Mouse (Mus musculus): Measurements from ENCODE around the gene Plk3. TPM values are rescaled to one million over a fixed set of nuclear protein-coding genes. Genes with fewer than 3 reads are reported as not detected.

Gene Plk3
- polyA plus RNA-seq, 1 experiment from 2014 or later = 2.2 TPM

GRCm38 (mm10) chr4:117124518-117125347 lies 9.0 kb downstream of the Plk3 start:
- peak overlapping the region; percentile 62 for H3K9ac ChIP-seq (ENCODE audit: low read length)

GRCm38 (mm10) chr4:117124218-117124517 lies 9.6 kb downstream of the Plk3 start:
- H3K4me1 ChIP-seq (ENCODE audit: control insufficient read depth, insufficient read depth, low read length) = peaks cover 26% of the 10 kb centered on the region
- no peak overlapping the region for H3K9ac ChIP-seq (ENCODE audit: low read length)
- peaks cover 4% of the 10 kb centered on the region; the same call in 1 of the 2 replicates for H3K36me3 ChIP-seq (ENCODE audit: control insufficient read depth, insufficient read depth)
- no peak overlapping the region for H3K4me2 ChIP-seq (ENCODE audit: low read depth, low read length)
- H3K9me3 ChIP-seq (replicated peaks; ENCODE audit: control insufficient read depth, low read length) = no peaks in the 10 kb centered on the region
- 64% methylated on average over 3 of the region's 3 CpGs for WGBS
- H3K27me3 ChIP-seq (ENCODE audit: control insufficient read depth, insufficient read depth, low read length) = no peaks in the 10 kb centered on the region
- ATAC-seq (replicated peaks; ENCODE audit: extremely low read depth, insufficient read depth, low FRiP score) = no peak
- H3K27ac ChIP-seq (ENCODE audit: low read length) = no peak overlapping the region
- H3K4me3 ChIP-seq (ENCODE audit: low read length) = no peak overlapping the region

More at GRCm38 (mm10) chr4:117124518-117125347, 9.0 kb downstream of the Plk3 start:
- no peaks in the 10 kb centered on the region for H3K9me3 ChIP-seq (replicated peaks; ENCODE audit: control insufficient read depth, low read length)
- H3K27me3 ChIP-seq (ENCODE audit: control insufficient read depth, insufficient read depth, low read length) = no peaks in the 10 kb centered on the region; the same call in 1 of the 2 replicates
- peaks cover 25% of the 10 kb centered on the region for H3K4me1 ChIP-seq (ENCODE audit: control insufficient read depth, insufficient read depth, low read length)
- H3K27ac ChIP-seq (ENCODE audit: low read length) = peak overlapping the region; percentile 94
- peak overlapping the region; percentile 4; the same call in 1 of the 2 replicates for H3K4me3 ChIP-seq (ENCODE audit: low read length)
- ATAC-seq (replicated peaks; ENCODE audit: extremely low read depth, insufficient read depth, low FRiP score) = no peak
- peak overlapping the region; percentile 40 for H3K4me2 ChIP-seq (ENCODE audit: low read depth, low read length)
- WGBS = 43% methylated on average over 14 of the region's 14 CpGs
- peaks cover 4% of the 10 kb centered on the region; the same call in 1 of the 2 replicates for H3K36me3 ChIP-seq (ENCODE audit: control insufficient read depth, insufficient read depth)

- Histone ChIP-seq H3K27me3 (ENCODE audit: control insufficient read depth, insufficient read depth, low read length) (no peaks in the 10 kb centered on the region), H3K4me2 (ENCODE audit: low read depth, low read length) (no peak overlapping the region), H3K4me3 (ENCODE audit: low read length) (no peak overlapping the region), H3K27ac (ENCODE audit: low read length) (no peak overlapping the region), H3K9me3 (replicated peaks; ENCODE audit: control insufficient read depth, low read length) (no peaks in the 10 kb centered on the region), H3K9ac (ENCODE audit: low read length) (no peak overlapping the region), H3K4me1 (ENCODE audit: control insufficient read depth, insufficient read depth, low read length) (peaks cover 26% of the 10 kb centered on the region), H3K36me3 (ENCODE audit: control insufficient read depth, insufficient read depth) (peaks cover 4% of the 10 kb centered on the region; the same call in 1 of the 2 replicates)
- whole genome bisulfite sequencing = 74% methylated on average over 7 of the region's 9 CpGs
- no peak for ATAC-seq (replicated peaks; ENCODE audit: extremely low read depth, insufficient read depth, low FRiP score)
Measured at GRCm38 (mm10) chr4:117123546-117124217, 10.1 kb downstream of the Plk3 start.

GRCm38 (mm10) chr4:117122209-117122608 lies 11.6 kb downstream of the Plk3 start:
- no peak overlapping the region for H3K4me3 ChIP-seq (ENCODE audit: low read length)
- no peaks in the 10 kb centered on the region for H3K9me3 ChIP-seq (replicated peaks; ENCODE audit: control insufficient read depth, low read length)
- no peak for ATAC-seq (replicated peaks; ENCODE audit: extremely low read depth, insufficient read depth, low FRiP score)
- no peak overlapping the region for H3K27ac ChIP-seq (ENCODE audit: low read length)
- H3K4me2 ChIP-seq (ENCODE audit: low read depth, low read length) = no peak overlapping the region
- peaks cover 26% of the 10 kb centered on the region for H3K4me1 ChIP-seq (ENCODE audit: control insufficient read depth, insufficient read depth, low read length)
- H3K9ac ChIP-seq (ENCODE audit: low read length) = no peak overlapping the region
- H3K36me3 ChIP-seq (ENCODE audit: control insufficient read depth, insufficient read depth) = no peaks in the 10 kb centered on the region
- H3K27me3 ChIP-seq (ENCODE audit: control insufficient read depth, insufficient read depth, low read length) = no peaks in the 10 kb centered on the region
- 83% methylated on average over 4 of the region's 4 CpGs for WGBS

- Histone ChIP-seq H3K4me2 (ENCODE audit: low read depth, low read length) (peak overlapping the region; percentile 92), H3K9me3 (replicated peaks; ENCODE audit: control insufficient read depth, low read length) (no peaks in the 10 kb centered on the region), H3K27me3 (ENCODE audit: control insufficient read depth, insufficient read depth, low read length) (no peaks in the 10 kb centered on the region), H3K36me3 (ENCODE audit: control insufficient read depth, insufficient read depth) (no peaks in the 10 kb centered on the region), H3K4me1 (ENCODE audit: control insufficient read depth, insufficient read depth, low read length) (peaks cover 21% of the 10 kb centered on the region), H3K4me3 (ENCODE audit: low read length) (peak overlapping the region; percentile 62), H3K27ac (ENCODE audit: low read length) (peak overlapping the region; percentile 92), H3K9ac (ENCODE audit: low read length) (peak overlapping the region; percentile 70)
- WGBS = under 1% methylated on average over 69 of the region's 69 CpGs
- peak; percentile 92 for ATAC-seq (replicated peaks; ENCODE audit: extremely low read depth, insufficient read depth, low FRiP score)
Measured at GRCm38 (mm10) chr4:117120445-117121414, 13.0 kb downstream of the Plk3 start.

GRCm38 (mm10) chr4:117120052-117120444 lies 13.7 kb downstream of the Plk3 start:
- no peaks in the 10 kb centered on the region for H3K36me3 ChIP-seq (ENCODE audit: control insufficient read depth, insufficient read depth)
- H3K27ac ChIP-seq (ENCODE audit: low read length) = peak overlapping the region; percentile 92
- peak overlapping the region; percentile 70 for H3K9ac ChIP-seq (ENCODE audit: low read length)
- no peaks in the 10 kb centered on the region for H3K27me3 ChIP-seq (ENCODE audit: control insufficient read depth, insufficient read depth, low read length)
- H3K9me3 ChIP-seq (replicated peaks; ENCODE audit: control insufficient read depth, low read length) = no peaks in the 10 kb centered on the region
- no peak for ATAC-seq (replicated peaks; ENCODE audit: extremely low read depth, insufficient read depth, low FRiP score)
- H3K4me3 ChIP-seq (ENCODE audit: low read length) = peak overlapping the region; percentile 62
- H3K4me2 ChIP-seq (ENCODE audit: low read depth, low read length) = peak overlapping the region; percentile 92
- H3K4me1 ChIP-seq (ENCODE audit: control insufficient read depth, insufficient read depth, low read length) = peaks cover 14% of the 10 kb centered on the region
- WGBS = 4% methylated on average over 10 of the region's 10 CpGs

GRCm38 (mm10) chr4:117119636-117120035 lies 14.1 kb downstream of the Plk3 start:
- 72% methylated on average over 5 of the region's 5 CpGs for WGBS
- no peaks in the 10 kb centered on the region for H3K27me3 ChIP-seq (ENCODE audit: control insufficient read depth, insufficient read depth, low read length)
- no peak for ATAC-seq (replicated peaks; ENCODE audit: extremely low read depth, insufficient read depth, low FRiP score)
- peak overlapping the region; percentile 70 for H3K9ac ChIP-seq (ENCODE audit: low read length)
- peak overlapping the region; percentile 92 for H3K4me2 ChIP-seq (ENCODE audit: low read depth, low read length)
- H3K9me3 ChIP-seq (replicated peaks; ENCODE audit: control insufficient read depth, low read length) = no peaks in the 10 kb centered on the region
- H3K4me1 ChIP-seq (ENCODE audit: control insufficient read depth, insufficient read depth, low read length) = peaks cover 10% of the 10 kb centered on the region
- peak overlapping the region; percentile 92 for H3K27ac ChIP-seq (ENCODE audit: low read length)
- peak overlapping the region; percentile 62 for H3K4me3 ChIP-seq (ENCODE audit: low read length)
- no peaks in the 10 kb centered on the region for H3K36me3 ChIP-seq (ENCODE audit: control insufficient read depth, insufficient read depth)

- H3K9ac ChIP-seq (ENCODE audit: low read length) = no peak overlapping the region
- no peak overlapping the region for H3K27ac ChIP-seq (ENCODE audit: low read length)
- no peaks in the 10 kb centered on the region for H3K27me3 ChIP-seq (ENCODE audit: control insufficient read depth, insufficient read depth, low read length)
- peaks cover 8% of the 10 kb centered on the region for H3K4me1 ChIP-seq (ENCODE audit: control insufficient read depth, insufficient read depth, low read length)
- no peak overlapping the region for H3K4me3 ChIP-seq (ENCODE audit: low read length)
- H3K4me2 ChIP-seq (ENCODE audit: low read depth, low read length) = no peak overlapping the region
- 90% methylated on average over 7 of the region's 7 CpGs for WGBS
- no peaks in the 10 kb centered on the region for H3K9me3 ChIP-seq (replicated peaks; ENCODE audit: control insufficient read depth, low read length)
- H3K36me3 ChIP-seq (ENCODE audit: control insufficient read depth, insufficient read depth) = no peaks in the 10 kb centered on the region
- ATAC-seq (replicated peaks; ENCODE audit: extremely low read depth, insufficient read depth, low FRiP score) = no peak
Measured at GRCm38 (mm10) chr4:117117931-117118330, 15.8 kb downstream of the Plk3 start.
